Mouse (Mus musculus): ENCODE measurements around the gene Ppp4c. TPM values are rescaled to one million over a fixed set of nuclear protein-coding genes. Genes with fewer than 3 reads are reported as not detected.
"Not testable (repeated sequence)": the region's sequence is repeated elsewhere in the genome, so short reads cannot be mapped to it uniquely, and the experiment has no call there.

The Ppp4c gene
- polyA plus RNA-seq, 1 experiment, result 199 TPM

GRCm38 (mm10) chr7:126779983-126780970, 12.0 kb downstream of the Ppp4c start:
- Histone ChIP-seq H3K27ac (ENCODE audit: insufficient read depth, low read depth, low read length) (0 out of 2 replicates have a peak overlapping the region, but pooled peaks have one; percentile 7), H3K36me3 (ENCODE audit: control insufficient read depth, insufficient read depth, low read length) (peaks cover 12% of the 10 kb centered on the region), H3K27me3 (ENCODE audit: control insufficient read depth, insufficient read depth, low read length) (no peaks in the 10 kb centered on the region), H3K4me1 (ENCODE audit: control insufficient read depth, insufficient read depth, insufficient read length, low read length) (peaks cover 23% of the 10 kb centered on the region), H3K4me3 (ENCODE audit: low read depth, low read length) (peak overlapping the region; percentile 56)
- no peak; the same call in 1 of the 2 replicates for TF ChIP-seq POLR2A (IDR thresholded peaks at IDR 0.05; ENCODE audit: low read depth, low read length)
- peak; percentile 95 for TF ChIP-seq CTCF (IDR thresholded peaks at IDR 0.05; ENCODE audit: extremely low read depth, insufficient read length, insufficient replicate concordance, low read depth, low read length)
- WGBS, result 4% methylated on average over 21 of the region's 21 CpGs

GRCm38 (mm10) chr7:126779101-126779500, 13.2 kb downstream of the Ppp4c start:
- H3K4me1 ChIP-seq (ENCODE audit: control insufficient read depth, insufficient read depth, insufficient read length, low read length), result peaks cover 23% of the 10 kb centered on the region
- not testable (repeated sequence) for H3K27ac ChIP-seq (ENCODE audit: insufficient read depth, low read depth, low read length)
- WGBS, result 85% methylated on average over 7 of the region's 7 CpGs

DNA sequence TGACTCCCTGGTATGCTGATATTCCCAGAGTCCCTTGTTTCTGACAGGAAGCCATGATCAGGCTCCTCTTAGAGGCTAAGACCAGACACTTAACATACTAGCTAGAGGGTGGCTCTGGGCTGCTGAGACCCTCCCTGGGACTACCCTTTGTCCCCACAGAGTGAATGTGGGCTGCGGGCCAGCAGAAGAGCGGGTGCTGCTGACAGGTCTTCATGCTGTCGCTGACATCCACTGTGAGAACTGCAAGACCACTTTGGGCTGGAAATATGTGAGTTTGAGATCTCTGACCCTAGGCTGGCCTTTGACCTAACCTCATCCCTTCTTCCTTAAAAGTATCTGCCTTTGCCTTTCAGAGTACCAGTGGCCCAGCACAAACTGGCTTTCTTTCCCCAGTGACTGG, 14.1 kb downstream of the Ppp4c start:
- Histone ChIP-seq H3K36me3 (ENCODE audit: control insufficient read depth, insufficient read depth, low read length) (peaks cover 9% of the 10 kb centered on the region), H3K27me3 (ENCODE audit: control insufficient read depth, insufficient read depth, low read length) (no peaks in the 10 kb centered on the region), H3K4me1 (ENCODE audit: control insufficient read depth, insufficient read depth, insufficient read length, low read length) (peaks cover 23% of the 10 kb centered on the region), H3K4me3 (ENCODE audit: low read depth, low read length) (no peak overlapping the region), H3K27ac (ENCODE audit: insufficient read depth, low read depth, low read length) (no peak overlapping the region)
- TF ChIP-seq CTCF (IDR thresholded peaks at IDR 0.05; ENCODE audit: extremely low read depth, insufficient read length, insufficient replicate concordance, low read depth, low read length) (no peak), POLR2A (IDR thresholded peaks at IDR 0.05; ENCODE audit: low read depth, low read length) (no peak)
- WGBS, result 89% methylated on average over 3 of the region's 3 CpGs

More at GRCm38 (mm10) chr7:126779101-126779500, 13.2 kb downstream of the Ppp4c start:
- H3K27me3 ChIP-seq (ENCODE audit: control insufficient read depth, insufficient read depth, low read length); H3K4me3 ChIP-seq (ENCODE audit: low read depth, low read length); H3K36me3 ChIP-seq (ENCODE audit: control insufficient read depth, insufficient read depth, low read length): not testable (repeated sequence)

- Histone ChIP-seq H3K4me1 (ENCODE audit: control insufficient read depth, insufficient read depth, insufficient read length, low read length) (peaks cover 23% of the 10 kb centered on the region), H3K4me3 (ENCODE audit: low read depth, low read length) (peak overlapping the region; percentile 85), H3K36me3 (ENCODE audit: control insufficient read depth, insufficient read depth, low read length) (peaks cover 12% of the 10 kb centered on the region), H3K27ac (ENCODE audit: insufficient read depth, low read depth, low read length) (peak overlapping the region; percentile 24; the same call in 1 of the 2 replicates), H3K27me3 (ENCODE audit: control insufficient read depth, insufficient read depth, low read length) (no peaks in the 10 kb centered on the region)
- WGBS, result 52% methylated on average over 10 of the region's 10 CpGs
- TF ChIP-seq POLR2A (IDR thresholded peaks at IDR 0.05; ENCODE audit: low read depth, low read length), result no peak
- TF ChIP-seq CTCF (IDR thresholded peaks at IDR 0.05; ENCODE audit: extremely low read depth, insufficient read length, insufficient replicate concordance, low read depth, low read length), result no peak
Observed at GRCm38 (mm10) chr7:126777476-126777875, 14.8 kb downstream of the Ppp4c start.

GRCm38 (mm10) chr7:126776598-126777057, 15.7 kb downstream of the Ppp4c start, which contains the start of gene Ypel3:
Gene Ypel3, plus strand, starts transcription at chr7:126776955.
- Histone ChIP-seq H3K4me1 (ENCODE audit: control insufficient read depth, insufficient read depth, insufficient read length, low read length) (peaks cover 23% of the 10 kb centered on the region), H3K36me3 (ENCODE audit: control insufficient read depth, insufficient read depth, low read length) (peaks cover 14% of the 10 kb centered on the region), H3K27ac (ENCODE audit: insufficient read depth, low read depth, low read length) (peak within 1 kb of the TSS; percentile 93), H3K4me3 (ENCODE audit: low read depth, low read length) (peak within 1 kb of the TSS; percentile 85), H3K27me3 (ENCODE audit: control insufficient read depth, insufficient read depth, low read length) (no peaks in the 10 kb centered on the region)
- TF ChIP-seq CTCF (IDR thresholded peaks at IDR 0.05; ENCODE audit: extremely low read depth, insufficient read length, insufficient replicate concordance, low read depth, low read length), result no peak
- peak; percentile 55 for TF ChIP-seq POLR2A (IDR thresholded peaks at IDR 0.05; ENCODE audit: low read depth, low read length)
- under 1% methylated on average over 36 of the region's 37 CpGs for WGBS

DNA sequence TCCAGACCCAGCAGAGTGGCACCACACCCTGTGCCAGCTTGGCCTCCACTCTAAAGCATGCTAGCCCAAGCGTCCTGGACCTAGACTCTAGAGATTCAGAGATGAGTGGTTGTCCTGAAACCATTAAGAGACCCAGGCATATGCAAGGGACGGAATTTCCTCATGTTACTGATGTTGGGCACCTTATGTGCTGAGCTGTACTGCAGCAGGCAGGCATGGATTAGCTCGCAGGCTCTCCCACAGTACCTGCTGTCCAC, 16.4 kb downstream of the Ppp4c start:
- Histone ChIP-seq H3K27me3 (ENCODE audit: control insufficient read depth, insufficient read depth, low read length) (no peaks in the 10 kb centered on the region), H3K27ac (ENCODE audit: insufficient read depth, low read depth, low read length) (peak overlapping the region; percentile 93), H3K4me1 (ENCODE audit: control insufficient read depth, insufficient read depth, insufficient read length, low read length) (peaks cover 18% of the 10 kb centered on the region), H3K4me3 (ENCODE audit: low read depth, low read length) (no peak overlapping the region), H3K36me3 (ENCODE audit: control insufficient read depth, insufficient read depth, low read length) (peaks cover 18% of the 10 kb centered on the region)
- TF ChIP-seq CTCF (IDR thresholded peaks at IDR 0.05; ENCODE audit: extremely low read depth, insufficient read length, insufficient replicate concordance, low read depth, low read length), result no peak
- TF ChIP-seq POLR2A (IDR thresholded peaks at IDR 0.05; ENCODE audit: low read depth, low read length), result no peak
- WGBS, result 62% methylated on average over 3 of the region's 3 CpGs

GRCm38 (mm10) chr7:126775185-126775977, 16.9 kb downstream of the Ppp4c start:
- Histone ChIP-seq H3K4me3 (ENCODE audit: low read depth, low read length) (no peak overlapping the region), H3K27me3 (ENCODE audit: control insufficient read depth, insufficient read depth, low read length) (no peaks in the 10 kb centered on the region), H3K27ac (ENCODE audit: insufficient read depth, low read depth, low read length) (no peak overlapping the region), H3K36me3 (ENCODE audit: control insufficient read depth, insufficient read depth, low read length) (peaks cover 19% of the 10 kb centered on the region), H3K4me1 (ENCODE audit: control insufficient read depth, insufficient read depth, insufficient read length, low read length) (peaks cover 17% of the 10 kb centered on the region)
- no peak for TF ChIP-seq POLR2A (IDR thresholded peaks at IDR 0.05; ENCODE audit: low read depth, low read length)
- TF ChIP-seq CTCF (IDR thresholded peaks at IDR 0.05; ENCODE audit: extremely low read depth, insufficient read length, insufficient replicate concordance, low read depth, low read length), result peak; percentile 39; the same call in 1 of the 2 replicates
- WGBS, result 77% methylated on average over 10 of the region's 10 CpGs

All from small intestine, adult 2 months (tissue).